Mouse (Mus musculus): ENCODE measurements around the gene Samhd1. TPM values are rescaled to one million over a fixed set of nuclear protein-coding genes. Genes with fewer than 3 reads are reported as not detected.
"Not testable (repeated sequence)": the region's sequence is repeated elsewhere in the genome, so short reads cannot be mapped to it uniquely, and the experiment has no call there.

Samhd1 gene
- polyA plus RNA-seq (2012; ENCODE audit: insufficient read depth, insufficient read length, low replicate concordance, missing spikeins): not detected in 2 replicates

- H3K27ac ChIP-seq (ENCODE audit: insufficient read depth, low read depth, low read length): no peak within 1 kb of the TSS
- H3K4me3 ChIP-seq (ENCODE audit: insufficient read depth, low read depth, low read length): peak within 1 kb of the TSS; percentile 65
- no peaks in the 10 kb centered on the region for H3K4me1 ChIP-seq (ENCODE audit: control insufficient read depth, insufficient read depth, low read length)
- WGBS: under 1% methylated on average over 32 of the region's 32 CpGs
- no peak for TF ChIP-seq CTCF (IDR thresholded peaks at IDR 0.05; ENCODE audit: insufficient read depth, low read depth, low read length)
- peak; percentile 65; the same call in 1 of the 2 replicates for TF ChIP-seq POLR2A (IDR thresholded peaks at IDR 0.05; ENCODE audit: insufficient read depth, low read depth, low read length)
Observed at GRCm38 (mm10) chr2:157135014-157135413, at the start of gene Samhd1. TSS of gene Samhd1 (minus strand) at chr2:157135265.

GRCm38 (mm10) chr2:157178167-157178566, 43.1 kb upstream of the Samhd1 start:
- no peak for TF ChIP-seq POLR2A (IDR thresholded peaks at IDR 0.05; ENCODE audit: insufficient read depth, low read depth, low read length)
- no peak for TF ChIP-seq CTCF (IDR thresholded peaks at IDR 0.05; ENCODE audit: insufficient read depth, low read depth, low read length)
- no peak overlapping the region for H3K27ac ChIP-seq (ENCODE audit: insufficient read depth, low read depth, low read length)
- WGBS: 81% methylated on average over 6 of the region's 6 CpGs
- H3K4me3 ChIP-seq (ENCODE audit: insufficient read depth, low read depth, low read length): no peak overlapping the region
- H3K4me1 ChIP-seq (ENCODE audit: control insufficient read depth, insufficient read depth, low read length): no peaks in the 10 kb centered on the region

- no peak overlapping the region for H3K27ac ChIP-seq (ENCODE audit: insufficient read depth, low read depth, low read length)
- H3K4me3 ChIP-seq (ENCODE audit: insufficient read depth, low read depth, low read length): no peak overlapping the region
- TF ChIP-seq CTCF (IDR thresholded peaks at IDR 0.05; ENCODE audit: insufficient read depth, low read depth, low read length) (no peak), POLR2A (IDR thresholded peaks at IDR 0.05; ENCODE audit: insufficient read depth, low read depth, low read length) (no peak)
- no peaks in the 10 kb centered on the region for H3K4me1 ChIP-seq (ENCODE audit: control insufficient read depth, insufficient read depth, low read length)
- 95% methylated on average over 3 of the region's 3 CpGs for WGBS
Observed at GRCm38 (mm10) chr2:157176248-157176647, 41.2 kb upstream of the Samhd1 start.

- H3K4me1 ChIP-seq (ENCODE audit: control insufficient read depth, insufficient read depth, low read length): peaks cover 2% of the 10 kb centered on the region
- H3K27ac ChIP-seq (ENCODE audit: insufficient read depth, low read depth, low read length): no peak overlapping the region
- 88% methylated on average over 5 of the region's 5 CpGs for WGBS
- no peak for TF ChIP-seq POLR2A (IDR thresholded peaks at IDR 0.05; ENCODE audit: insufficient read depth, low read depth, low read length)
- TF ChIP-seq CTCF (IDR thresholded peaks at IDR 0.05; ENCODE audit: insufficient read depth, low read depth, low read length): no peak
- no peak overlapping the region for H3K4me3 ChIP-seq (ENCODE audit: insufficient read depth, low read depth, low read length)
Observed at GRCm38 (mm10) chr2:157174416-157174815, 39.4 kb upstream of the Samhd1 start.

GRCm38 (mm10) chr2:157173555-157173954, 38.5 kb upstream of the Samhd1 start:
- no peak overlapping the region for H3K4me3 ChIP-seq (ENCODE audit: insufficient read depth, low read depth, low read length)
- no peak overlapping the region for H3K27ac ChIP-seq (ENCODE audit: insufficient read depth, low read depth, low read length)
- TF ChIP-seq CTCF (IDR thresholded peaks at IDR 0.05; ENCODE audit: insufficient read depth, low read depth, low read length) (no peak), POLR2A (IDR thresholded peaks at IDR 0.05; ENCODE audit: insufficient read depth, low read depth, low read length) (no peak)
- H3K4me1 ChIP-seq (ENCODE audit: control insufficient read depth, insufficient read depth, low read length): peaks cover 2% of the 10 kb centered on the region
- 98% methylated on average over 6 of the region's 6 CpGs for WGBS

- no peak overlapping the region for H3K4me3 ChIP-seq (ENCODE audit: insufficient read depth, low read depth, low read length)
- no peak overlapping the region for H3K27ac ChIP-seq (ENCODE audit: insufficient read depth, low read depth, low read length)
Observed at GRCm38 (mm10) chr2:157172984-157173383, 37.9 kb upstream of the Samhd1 start.

GRCm38 (mm10) chr2:157170626-157171025, 35.6 kb upstream of the Samhd1 start:
- Histone ChIP-seq H3K4me3 (ENCODE audit: insufficient read depth, low read depth, low read length) (no peak overlapping the region), H3K27ac (ENCODE audit: insufficient read depth, low read depth, low read length) (peak overlapping the region; percentile 36; the same call in 1 of the 2 replicates), H3K4me1 (ENCODE audit: control insufficient read depth, insufficient read depth, low read length) (peaks cover 2% of the 10 kb centered on the region)
- 71% methylated on average over 6 of the region's 6 CpGs for WGBS
- TF ChIP-seq CTCF (IDR thresholded peaks at IDR 0.05; ENCODE audit: insufficient read depth, low read depth, low read length) (no peak), POLR2A (IDR thresholded peaks at IDR 0.05; ENCODE audit: insufficient read depth, low read depth, low read length) (no peak)

More at GRCm38 (mm10) chr2:157172984-157173383, 37.9 kb upstream of the Samhd1 start:
- TF ChIP-seq POLR2A (IDR thresholded peaks at IDR 0.05; ENCODE audit: insufficient read depth, low read depth, low read length): no peak
- no peak for TF ChIP-seq CTCF (IDR thresholded peaks at IDR 0.05; ENCODE audit: insufficient read depth, low read depth, low read length)
- H3K4me1 ChIP-seq (ENCODE audit: control insufficient read depth, insufficient read depth, low read length): peaks cover 2% of the 10 kb centered on the region
- WGBS: 98% methylated on average over 6 of the region's 6 CpGs

- no peak for TF ChIP-seq POLR2A (IDR thresholded peaks at IDR 0.05; ENCODE audit: insufficient read depth, low read depth, low read length)
- no peak for TF ChIP-seq CTCF (IDR thresholded peaks at IDR 0.05; ENCODE audit: insufficient read depth, low read depth, low read length)
Observed at GRCm38 (mm10) chr2:157170166-157170565, 35.1 kb upstream of the Samhd1 start.

GRCm38 (mm10) chr2:157166371-157167080, 31.5 kb upstream of the Samhd1 start:
- TF ChIP-seq CTCF (IDR thresholded peaks at IDR 0.05; ENCODE audit: insufficient read depth, low read depth, low read length): no peak
- WGBS: 96% methylated on average over 12 of the region's 12 CpGs
- Histone ChIP-seq H3K27ac (ENCODE audit: insufficient read depth, low read depth, low read length) (no peak overlapping the region), H3K4me1 (ENCODE audit: control insufficient read depth, insufficient read depth, low read length) (peaks cover 2% of the 10 kb centered on the region), H3K4me3 (ENCODE audit: insufficient read depth, low read depth, low read length) (no peak overlapping the region)

More at GRCm38 (mm10) chr2:157170166-157170565, 35.1 kb upstream of the Samhd1 start:
- Histone ChIP-seq H3K4me3 (ENCODE audit: insufficient read depth, low read depth, low read length) (no peak overlapping the region), H3K27ac (ENCODE audit: insufficient read depth, low read depth, low read length) (peak overlapping the region; percentile 36; the same call in 1 of the 2 replicates), H3K4me1 (ENCODE audit: control insufficient read depth, insufficient read depth, low read length) (peaks cover 2% of the 10 kb centered on the region)
- 15% methylated on average over 5 of the region's 5 CpGs for WGBS

GRCm38 (mm10) chr2:157165312-157166224, 30.5 kb upstream of the Samhd1 start:
- H3K4me3 ChIP-seq (ENCODE audit: insufficient read depth, low read depth, low read length); H3K4me1 ChIP-seq (ENCODE audit: control insufficient read depth, insufficient read depth, low read length); H3K27ac ChIP-seq (ENCODE audit: insufficient read depth, low read depth, low read length): not testable (repeated sequence)
